ENCODE assay signal across 8 mouse cellular contexts in the genomic region with DNA sequence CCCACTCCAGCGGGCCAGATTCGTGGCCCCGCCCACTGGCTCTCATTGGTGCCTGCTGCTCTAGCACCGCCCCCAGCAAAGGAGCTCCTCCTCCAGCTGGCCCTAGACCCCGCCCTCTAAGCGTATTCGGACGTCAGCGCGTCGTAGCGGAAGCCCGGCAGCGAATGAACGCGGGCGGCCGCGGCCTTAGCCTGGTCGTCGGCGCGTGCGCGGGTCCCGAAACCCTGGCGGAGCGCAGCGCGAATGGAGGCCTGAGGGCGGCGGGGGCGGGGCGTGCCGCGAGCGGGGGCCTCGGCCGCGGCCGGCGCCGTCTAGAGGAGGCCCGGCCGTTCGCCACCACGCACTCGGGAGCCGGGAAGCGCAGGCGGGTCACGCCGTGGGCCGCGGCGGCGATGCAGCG. TPM values are rescaled to one million over a fixed set of nuclear protein-coding genes. Genes with fewer than 3 reads are reported as not detected.
DNase-seq lines count a peak whose midpoint lies in the region; ATAC-seq and TF ChIP-seq lines count a peak whose summit lies in the region.

A gene (plus strand): TSS at position 157 of the 400 bp plus-strand sequence.

- H3K9me3 ChIP-seq in megakaryocyte, embryonic 14.5 days: no peaks in the 10 kb centered on the region

- no peaks in the 10 kb centered on the region for H3K27me3 ChIP-seq in megakaryocyte, embryonic 14.5 days (replicated peaks)

- peak; percentile 99 for DNase-seq in gastrocnemius, adult 8-10 months (ENCODE audit: low spot score in 2 of 2)
- peak; percentile 90 for DNase-seq in hindlimb bud, embryonic 11.5 days (ENCODE audit: extremely low spot score, low read depth, low spot score)
- peak; percentile 86 to 97 for DNase-seq in left cerebral cortex, adult 8-10 months (ENCODE audit: low spot score in 2 of 2)
- DNase-seq in right cerebral cortex, postnatal 10 days (ENCODE audit: low spot score in 2 of 2): peak; percentile 99
- DNase-seq in urinary bladder, postnatal 25 days (ENCODE audit: low spot score): peak; percentile 97

- peak; percentile 97 for ATAC-seq in activated CD4-positive, CD25-positive, alpha-beta regulatory T cell, adult 4 months

- H3K4me3 ChIP-seq in cortical plate, adult 2 months (ENCODE audit: insufficient read depth, low read length): peak within 1 kb of the TSS; percentile 81
- H3K4me3 ChIP-seq in megakaryocyte, embryonic 14.5 days (replicated peaks): peak within 1 kb of the TSS; percentile 94

- peaks cover 4% of the 10 kb centered on the region for H3K4me1 ChIP-seq in cortical plate, adult 2 months (ENCODE audit: control insufficient read depth, insufficient read depth, low read length)
- peaks cover 53% of the 10 kb centered on the region for H3K4me1 ChIP-seq in megakaryocyte, embryonic 14.5 days

- H3K36me3 ChIP-seq in megakaryocyte, embryonic 14.5 days (replicated peaks; ENCODE audit: low read length): no peaks in the 10 kb centered on the region

- no peak for TF ChIP-seq CTCF in cortical plate, adult 2 months (IDR thresholded peaks at IDR 0.05; ENCODE audit: extremely low read depth, insufficient read depth, low read length)

- TF ChIP-seq POLR2A in cortical plate, adult 2 months (IDR thresholded peaks at IDR 0.05; ENCODE audit: extremely low read depth, insufficient read depth, low read length): peak; percentile 47; the same call in 1 of the 2 replicates

- peak within 1 kb of the TSS; percentile 48 for H3K27ac ChIP-seq in cortical plate, adult 2 months (ENCODE audit: insufficient read depth, low read length)

RNA-seq across cellular contexts. Expression of the gene that starts here (rescaled TPM):
- 1 to 10 TPM; 2.7 to 4.3 TPM for polyA plus RNA-seq in activated CD4-positive, CD25-positive, alpha-beta regulatory T cell, adult 4 months (2017; shearing (Covaris generic))
- 8.0 and 10.1 TPM in 2 replicates for polyA plus RNA-seq in cortical plate, adult 2 months (2012; rRNA removed)
- total RNA-seq in gastrocnemius, adult 8-10 months (2022): 100 to 1,000 TPM; 103 to 147 (median 134) TPM
- 10 to 100 TPM in 3 of 4 experiments, 1 to 10 TPM in 1; 9.1 to 11.1 (median 10.6) TPM for total RNA-seq in left cerebral cortex, adult 8-10 months (2022)
- polyA plus RNA-seq in megakaryocyte, embryonic 14.5 days (2012; ENCODE audit: insufficient read depth, low replicate concordance): 8.3 and 8.8 TPM in 2 replicates

Comparison
In these comparisons a context has a peak if more than half of its experiments do, and no peak if none do; other contexts are left out.
1. Peak in every context shown above with its lines: DNase-seq, ATAC-seq, H3K4me3 ChIP-seq and H3K27ac ChIP-seq.
2. RNA of the gene that starts here (total RNA-seq): 103 to 147 TPM in gastrocnemius, adult 8-10 months; 9.1 to 11.1 TPM in left cerebral cortex, adult 8-10 months; every median in the first group is over 4 times any median in the second.